Mouse (Mus musculus): ENCODE data around the gene Cdh22. TPM values are rescaled to one million over a fixed set of nuclear protein-coding genes. Genes with fewer than 3 reads are reported as not detected.

The Cdh22 gene
- 2.8 and 3.1 TPM in 2 replicates for polyA plus RNA-seq (2016; fragmentation: Nextera tagmentation; extraction: Ambion mirVana)

DNA sequence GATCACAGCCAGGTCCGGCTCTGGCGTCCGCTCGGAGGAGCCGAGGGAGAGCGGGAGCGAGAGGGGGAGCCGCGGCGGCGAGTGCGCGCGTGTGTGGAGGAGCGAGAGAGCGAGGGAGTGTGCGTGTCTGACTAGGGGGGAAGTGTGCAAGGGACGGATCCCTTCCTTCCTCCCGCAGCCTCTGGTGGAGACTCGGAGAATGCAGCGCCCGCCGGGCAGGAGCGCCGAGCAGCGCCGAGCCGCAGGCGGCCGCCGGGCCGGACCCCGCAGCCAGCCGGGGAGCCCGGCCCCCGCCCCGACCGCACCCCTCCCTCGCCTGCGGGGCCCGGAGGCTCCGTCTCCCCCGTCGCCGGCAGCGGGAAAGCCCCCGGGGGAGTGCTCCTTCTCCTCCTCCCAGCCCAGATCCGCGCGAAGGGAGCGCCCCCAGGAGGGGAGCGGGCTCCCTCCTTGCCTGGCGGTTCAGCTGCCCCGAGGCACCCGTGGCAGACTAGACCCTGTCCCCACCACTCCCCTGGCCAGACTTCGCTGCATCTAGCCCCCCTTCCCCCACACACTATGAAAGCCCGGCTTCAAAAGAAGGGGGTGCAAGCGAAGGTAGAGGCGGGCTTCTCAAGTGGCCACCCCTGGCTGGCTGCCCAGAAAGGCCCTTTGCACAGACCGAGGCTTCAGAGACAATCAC is at the start of gene Cdh22:
Gene Cdh22 (minus strand): TSS at position 241 of the 679 bp plus-strand sequence.
- no peaks in the 10 kb centered on the region for H3K9me3 ChIP-seq
- H3K27me3 ChIP-seq (ENCODE audit: poor library complexity, severe bottlenecking), result peaks cover 100% of the 10 kb centered on the region
- under 1% methylated on average over 45 of the region's 60 CpGs for WGBS
- peaks cover 63% of the 10 kb centered on the region for H3K4me1 ChIP-seq
- peak within 1 kb of the TSS; percentile 88 for H3K27ac ChIP-seq
- peak within 1 kb of the TSS; percentile 77 for H3K4me3 ChIP-seq
- H3K36me3 ChIP-seq (replicated peaks), result no peaks in the 10 kb centered on the region
- peak; percentile 80 for DNase-seq (ENCODE audit: extremely low spot score, low spot score)

DNA sequence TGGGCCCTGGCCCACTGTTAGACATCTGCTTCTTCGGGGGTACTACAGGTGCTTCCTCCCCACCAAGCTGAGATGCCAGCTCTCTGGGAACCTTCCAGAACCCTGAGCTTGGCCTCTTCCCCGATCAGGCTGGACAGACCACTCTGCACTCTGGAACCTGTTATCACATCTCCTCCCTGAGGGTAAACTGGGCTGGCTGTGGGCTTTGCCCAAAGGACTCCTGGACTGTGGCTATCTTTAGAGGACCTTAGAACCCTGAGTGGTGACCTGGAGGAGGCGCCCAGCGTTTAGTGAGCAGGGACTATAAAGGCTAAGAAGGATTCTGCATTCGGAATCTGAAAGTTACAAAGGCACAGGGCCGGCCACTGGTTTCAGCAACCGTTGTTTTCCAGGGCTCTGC is 49.7 kb upstream of the Cdh22 start:
- DNase-seq (ENCODE audit: extremely low spot score, low spot score), result no peak
- Histone ChIP-seq H3K4me3 (no peak overlapping the region), H3K27me3 (ENCODE audit: poor library complexity, severe bottlenecking) (no peaks in the 10 kb centered on the region), H3K27ac (no peak overlapping the region), H3K4me1 (peaks cover 58% of the 10 kb centered on the region), H3K36me3 (replicated peaks) (peaks cover 40% of the 10 kb centered on the region), H3K9me3 (no peaks in the 10 kb centered on the region)
- 93% methylated on average over 7 of the region's 7 CpGs for WGBS

DNA sequence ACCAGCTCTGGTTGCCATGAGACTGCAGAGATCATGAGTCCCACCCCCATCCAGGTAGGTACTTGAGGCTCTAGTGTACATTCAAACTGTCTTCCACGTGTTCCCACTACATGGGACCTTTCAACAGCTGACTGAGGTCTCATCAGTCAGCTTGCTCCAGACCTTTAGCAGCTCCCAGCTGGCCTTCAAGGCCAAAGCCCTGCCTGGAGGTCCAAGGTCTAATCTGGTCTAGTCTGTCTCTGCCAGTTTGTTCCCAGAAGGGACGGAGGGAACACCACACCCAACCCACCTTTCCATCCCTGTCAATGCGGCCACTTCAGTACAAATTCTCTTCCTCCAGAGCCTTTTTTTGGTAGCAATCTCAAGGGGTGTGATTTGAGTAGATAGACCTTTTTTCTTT is 49.0 kb upstream of the Cdh22 start:
- Histone ChIP-seq H3K4me3 (no peak overlapping the region), H3K36me3 (replicated peaks) (peaks cover 37% of the 10 kb centered on the region), H3K9me3 (no peaks in the 10 kb centered on the region), H3K4me1 (peaks cover 65% of the 10 kb centered on the region), H3K27me3 (ENCODE audit: poor library complexity, severe bottlenecking) (no peaks in the 10 kb centered on the region), H3K27ac (no peak overlapping the region)
- no peak for DNase-seq (ENCODE audit: extremely low spot score, low spot score)
- WGBS, result 95% methylated on average over 3 of the region's 3 CpGs

GRCm38 (mm10) chr2:165281779-165282311 is 47.2 kb upstream of the Cdh22 start:
- Histone ChIP-seq H3K4me1 (peaks cover 58% of the 10 kb centered on the region), H3K9me3 (no peaks in the 10 kb centered on the region), H3K4me3 (no peak overlapping the region), H3K27me3 (ENCODE audit: poor library complexity, severe bottlenecking) (peaks cover 12% of the 10 kb centered on the region; the same call in 1 of the 2 replicates), H3K36me3 (replicated peaks) (peaks cover 54% of the 10 kb centered on the region), H3K27ac (no peak overlapping the region)
- 62% methylated on average over 5 of the region's 6 CpGs for WGBS
- DNase-seq (ENCODE audit: extremely low spot score, low spot score), result no peak

DNA sequence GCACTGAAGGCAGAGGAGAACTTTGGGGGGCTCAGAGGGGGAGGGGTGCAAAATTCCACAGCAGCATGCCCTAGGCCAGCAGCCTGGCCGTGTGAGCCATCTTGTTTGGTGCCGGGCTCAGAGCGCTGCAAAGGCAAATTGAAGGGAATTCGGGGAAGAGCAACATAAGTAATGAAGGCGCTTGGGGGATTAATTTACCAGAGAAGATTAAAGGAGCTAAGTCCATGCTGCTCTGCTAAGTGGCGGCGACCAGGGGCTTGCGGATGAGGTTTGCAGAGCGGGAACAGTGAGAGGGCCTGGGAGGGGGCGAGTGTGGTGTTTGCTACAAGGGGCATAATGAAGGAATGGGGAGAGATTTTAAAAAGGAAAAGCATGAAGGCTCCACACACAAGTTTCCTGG is 44.7 kb upstream of the Cdh22 start:
- Histone ChIP-seq H3K27ac (peak overlapping the region; percentile 66), H3K4me3 (no peak overlapping the region), H3K36me3 (replicated peaks) (peaks cover 59% of the 10 kb centered on the region), H3K9me3 (no peaks in the 10 kb centered on the region), H3K4me1 (peaks cover 64% of the 10 kb centered on the region), H3K27me3 (ENCODE audit: poor library complexity, severe bottlenecking) (peaks cover 34% of the 10 kb centered on the region)
- no peak for DNase-seq (ENCODE audit: extremely low spot score, low spot score)
- 21% methylated on average over 10 of the region's 10 CpGs for WGBS

DNA sequence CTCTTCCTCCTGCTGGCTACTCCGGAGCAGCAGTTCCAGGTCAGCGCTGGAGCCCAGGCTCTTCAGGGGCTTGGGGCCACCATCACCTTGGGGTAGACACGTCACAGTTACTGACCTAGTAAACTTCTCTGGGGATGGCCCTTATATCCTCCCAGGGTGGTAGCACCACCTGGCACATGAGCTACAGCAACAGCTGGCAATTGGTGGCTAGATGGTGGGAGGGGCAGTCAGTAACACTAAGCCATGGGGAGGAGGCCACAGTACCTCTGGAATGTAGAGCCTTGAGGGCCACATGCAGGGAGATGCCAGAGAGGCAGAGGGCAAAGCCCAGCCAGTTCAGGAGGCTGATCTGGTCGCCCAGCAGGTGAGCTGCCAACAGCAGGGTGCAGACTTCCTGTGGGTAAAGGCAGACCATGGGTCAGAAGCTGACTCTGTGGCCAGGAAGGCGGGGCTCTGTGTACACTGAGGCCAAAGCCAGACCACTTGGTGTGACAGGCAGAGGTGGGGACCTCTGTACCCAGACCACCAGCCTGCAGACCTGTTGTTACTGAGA is 42.6 kb upstream of the Cdh22 start:
- no peak for DNase-seq (ENCODE audit: extremely low spot score, low spot score)
- Histone ChIP-seq H3K4me3 (no peak overlapping the region), H3K36me3 (replicated peaks) (peaks cover 47% of the 10 kb centered on the region), H3K9me3 (no peaks in the 10 kb centered on the region), H3K4me1 (peaks cover 69% of the 10 kb centered on the region), H3K27ac (no peak overlapping the region), H3K27me3 (ENCODE audit: poor library complexity, severe bottlenecking) (peaks cover 52% of the 10 kb centered on the region)
- WGBS, result 87% methylated on average over 5 of the region's 5 CpGs

DNA sequence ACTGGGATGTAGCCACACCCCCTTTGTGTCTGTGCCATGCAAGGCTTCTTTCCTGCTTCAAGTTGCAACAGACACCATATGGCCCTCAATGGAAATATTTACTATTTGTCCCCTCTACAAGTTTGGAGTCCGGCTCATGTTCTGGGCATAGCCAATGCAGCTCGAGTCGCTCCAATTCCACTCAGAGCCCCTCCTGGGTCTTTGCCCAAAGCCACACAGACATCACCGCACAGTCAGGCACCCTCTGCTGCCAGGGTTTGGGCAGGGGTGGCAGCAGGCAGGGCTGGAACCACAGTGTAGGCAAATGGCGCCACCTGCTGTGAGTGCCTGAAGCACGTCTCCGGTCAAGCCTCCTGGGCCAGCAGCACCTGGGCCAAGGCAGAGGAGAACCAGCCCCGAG is 41.2 kb upstream of the Cdh22 start:
- Histone ChIP-seq H3K27ac (peak overlapping the region; percentile 52), H3K9me3 (no peaks in the 10 kb centered on the region), H3K4me1 (peaks cover 72% of the 10 kb centered on the region), H3K36me3 (replicated peaks) (peaks cover 33% of the 10 kb centered on the region), H3K4me3 (no peak overlapping the region), H3K27me3 (ENCODE audit: poor library complexity, severe bottlenecking) (peaks cover 67% of the 10 kb centered on the region)
- DNase-seq (ENCODE audit: extremely low spot score, low spot score), result peak; percentile 61
- 28% methylated on average over 8 of the region's 8 CpGs for WGBS

GRCm38 (mm10) chr2:165275124-165275640 is 40.5 kb upstream of the Cdh22 start:
- H3K27ac ChIP-seq, result peak overlapping the region; percentile 54
- no peak for DNase-seq (ENCODE audit: extremely low spot score, low spot score)
- no peaks in the 10 kb centered on the region for H3K9me3 ChIP-seq
- H3K4me1 ChIP-seq, result peaks cover 72% of the 10 kb centered on the region
- peaks cover 27% of the 10 kb centered on the region for H3K36me3 ChIP-seq (replicated peaks)
- 42% methylated on average over 8 of the region's 8 CpGs for WGBS
- H3K27me3 ChIP-seq (ENCODE audit: poor library complexity, severe bottlenecking), result peaks cover 73% of the 10 kb centered on the region
- H3K4me3 ChIP-seq, result no peak overlapping the region

DNA sequence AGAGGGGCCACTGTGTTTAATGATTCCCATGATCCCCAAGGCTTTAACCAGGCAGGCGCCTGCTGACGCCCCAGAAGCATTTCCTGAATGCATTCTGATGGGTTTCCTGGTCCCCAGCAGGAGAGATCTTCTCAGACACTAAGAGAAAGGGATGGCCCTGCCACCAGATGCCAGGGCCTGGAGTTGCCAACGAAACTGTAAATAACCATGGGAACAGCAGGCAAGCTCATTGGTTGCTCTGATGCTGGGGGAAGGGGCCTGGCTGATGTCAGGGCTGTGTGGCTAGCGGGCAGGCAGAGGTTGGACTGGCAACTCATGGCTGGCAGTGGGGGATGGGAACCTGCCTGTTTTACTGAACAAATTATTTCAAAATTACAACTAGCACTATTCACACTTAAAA is 38.9 kb upstream of the Cdh22 start:
- DNase-seq (ENCODE audit: extremely low spot score, low spot score), result no peak
- Histone ChIP-seq H3K4me3 (no peak overlapping the region), H3K36me3 (replicated peaks) (peaks cover 22% of the 10 kb centered on the region), H3K9me3 (no peaks in the 10 kb centered on the region), H3K4me1 (peaks cover 59% of the 10 kb centered on the region), H3K27ac (peak overlapping the region; percentile 37; the same call in 1 of the 2 replicates), H3K27me3 (ENCODE audit: poor library complexity, severe bottlenecking) (peaks cover 82% of the 10 kb centered on the region)
- WGBS, result 58% methylated on average over 4 of the region's 4 CpGs

DNA sequence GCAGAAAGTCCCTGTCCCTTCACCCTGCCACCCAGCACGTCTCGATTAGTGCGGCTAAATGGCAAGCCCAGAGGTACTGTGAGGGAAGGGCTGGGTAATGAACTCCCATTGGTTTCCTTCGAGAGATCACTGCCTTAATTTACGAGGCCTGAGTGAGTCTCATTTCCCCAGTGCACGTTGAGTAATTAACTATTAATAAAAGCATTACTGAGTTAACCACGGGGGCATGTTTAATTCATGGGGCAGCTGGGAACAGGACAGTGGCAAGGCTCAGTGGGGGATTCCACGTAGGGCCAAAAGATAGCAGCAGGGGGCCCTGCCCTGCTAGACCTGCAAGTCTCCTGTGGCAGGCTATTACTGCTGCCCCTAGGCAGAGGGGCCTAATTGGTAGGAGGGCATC is 36.7 kb upstream of the Cdh22 start:
- peaks cover under 1% of the 10 kb centered on the region; the same call in 1 of the 2 replicates for H3K36me3 ChIP-seq (replicated peaks)
- WGBS, result 10% methylated on average over 8 of the region's 8 CpGs
- peaks cover 60% of the 10 kb centered on the region for H3K4me1 ChIP-seq
- H3K27ac ChIP-seq, result 0 out of 2 replicates have a peak overlapping the region, but pooled peaks have one; percentile 12
- DNase-seq (ENCODE audit: extremely low spot score, low spot score), result no peak
- no peak overlapping the region for H3K4me3 ChIP-seq
- peaks cover 83% of the 10 kb centered on the region for H3K27me3 ChIP-seq (ENCODE audit: poor library complexity, severe bottlenecking)
- no peaks in the 10 kb centered on the region for H3K9me3 ChIP-seq

DNA sequence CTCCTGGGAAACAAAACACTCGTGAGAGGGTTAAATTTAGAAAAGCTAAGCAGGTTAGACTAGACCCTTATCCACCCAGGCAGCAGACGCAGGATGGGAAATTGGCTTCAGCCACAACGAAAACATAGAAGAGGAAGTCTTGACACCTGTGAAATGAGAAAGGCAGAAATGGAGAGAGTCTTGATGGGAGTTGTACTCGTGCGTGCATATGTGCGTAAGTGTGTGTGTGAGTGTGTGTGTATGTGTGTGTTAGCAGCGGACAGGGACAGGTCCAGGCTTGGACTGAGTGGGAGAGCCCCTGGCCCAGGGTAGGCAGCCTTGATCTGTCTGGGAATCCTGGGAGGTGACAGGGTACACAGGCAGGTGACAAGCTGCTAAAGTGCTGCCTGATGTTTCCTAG is 36.2 kb upstream of the Cdh22 start:
- Histone ChIP-seq H3K27me3 (ENCODE audit: poor library complexity, severe bottlenecking) (peaks cover 85% of the 10 kb centered on the region), H3K36me3 (replicated peaks) (no peaks in the 10 kb centered on the region), H3K27ac (0 out of 2 replicates have a peak overlapping the region, but pooled peaks have one; percentile 12), H3K4me1 (peaks cover 62% of the 10 kb centered on the region), H3K9me3 (no peaks in the 10 kb centered on the region), H3K4me3 (no peak overlapping the region)
- DNase-seq (ENCODE audit: extremely low spot score, low spot score), result no peak
- 64% methylated on average over 7 of the region's 7 CpGs for WGBS

- H3K36me3 ChIP-seq (replicated peaks), result no peaks in the 10 kb centered on the region
- WGBS, result 7% methylated on average over 12 of the region's 12 CpGs
- H3K4me3 ChIP-seq, result peak overlapping the region; percentile 22
- DNase-seq (ENCODE audit: extremely low spot score, low spot score), result no peak
- peaks cover 78% of the 10 kb centered on the region for H3K27me3 ChIP-seq (ENCODE audit: poor library complexity, severe bottlenecking)
- H3K9me3 ChIP-seq, result no peaks in the 10 kb centered on the region
- H3K4me1 ChIP-seq, result peaks cover 60% of the 10 kb centered on the region
- H3K27ac ChIP-seq, result peak overlapping the region; percentile 32
Measured at GRCm38 (mm10) chr2:165266739-165267138, 32.1 kb upstream of the Cdh22 start.

GRCm38 (mm10) chr2:165263861-165264260 is 29.2 kb upstream of the Cdh22 start:
- Histone ChIP-seq H3K27me3 (ENCODE audit: poor library complexity, severe bottlenecking) (peaks cover 85% of the 10 kb centered on the region), H3K4me1 (peaks cover 49% of the 10 kb centered on the region), H3K9me3 (no peaks in the 10 kb centered on the region), H3K36me3 (replicated peaks) (no peaks in the 10 kb centered on the region), H3K27ac (peak overlapping the region; percentile 59; the same call in 1 of the 2 replicates), H3K4me3 (no peak overlapping the region)
- DNase-seq (ENCODE audit: extremely low spot score, low spot score), result no peak
- 76% methylated on average over 7 of the region's 7 CpGs for WGBS

Measured in forebrain, embryonic 10.5 days (tissue).